Mouse (Mus musculus): ENCODE data around the gene Trir. TPM values are rescaled to one million over a fixed set of nuclear protein-coding genes. Genes with fewer than 3 reads are reported as not detected.

Gene Trir
- total RNA-seq (2021) (100 to 1,000 TPM; 160 to 184 TPM), polyA plus RNA-seq (2012; rRNA removed) (64.2 and 67.6 TPM in 2 replicates)
- long read RNA-seq, transcript Trir-201 (3 exons, 902 nt), result major isoform, 83 of 88 reads
- long read RNA-seq, partial matches to known transcripts, result 4 of 88 reads
- long read RNA-seq, other reads (novel, unspliced or antisense), result 1 of 88 reads

GRCm38 (mm10) chr8:85026670-85027515 is at the start of gene Trir:
Gene Trir (plus strand): TSS chr8:85026823.
- peak; percentile 98 for DNase-seq

- peak; percentile 86 for DNase-seq
Observed at GRCm38 (mm10) chr8:84977435-84978247, 49.0 kb upstream of the Trir start.

- peak; percentile 99 for DNase-seq
Observed at GRCm38 (mm10) chr8:84978248-84978940, 48.2 kb upstream of the Trir start, which contains the start of gene Junb. Gene Junb (minus strand): TSS chr8:84978718.

GRCm38 (mm10) chr8:84979599-84980421 is 46.8 kb upstream of the Trir start:
- DNase-seq, result peak; percentile 97

DNA sequence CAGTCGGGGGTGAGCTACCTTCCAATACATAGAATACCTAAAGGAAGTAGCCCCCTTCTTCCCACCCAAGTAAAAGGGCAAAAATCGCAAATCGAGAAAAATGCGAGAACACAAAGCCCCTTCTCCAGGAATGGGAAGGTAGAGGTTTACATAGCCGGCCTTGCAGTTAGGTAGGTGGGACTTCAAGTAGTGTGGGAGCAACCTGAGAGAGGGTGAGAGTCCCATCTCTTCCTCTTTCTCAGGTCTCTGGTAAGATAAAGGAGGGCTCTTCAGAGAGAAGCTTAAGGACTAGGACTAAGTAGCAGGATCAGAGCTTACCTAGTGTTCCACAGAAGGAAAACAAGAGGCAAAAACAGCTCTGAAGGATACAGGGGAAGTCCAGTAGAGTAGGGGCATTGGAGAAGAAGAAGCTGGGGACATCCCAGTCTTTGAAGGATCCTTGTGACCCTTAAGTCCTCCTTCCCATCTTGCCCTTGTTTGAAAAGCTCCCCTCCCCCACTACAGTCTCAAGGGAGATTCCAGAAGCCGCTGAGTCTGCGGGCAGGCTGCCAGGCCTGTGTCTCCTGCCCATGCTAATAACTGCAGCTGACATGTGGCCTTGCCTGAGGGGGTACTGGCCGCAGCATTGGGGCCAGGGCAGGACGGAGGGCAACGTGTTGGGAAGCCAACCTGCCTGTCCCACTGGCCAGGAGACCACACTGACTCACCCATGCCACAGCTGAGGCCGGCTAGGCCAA is 45.8 kb upstream of the Trir start:
- DNase-seq, result peak; percentile 90

DNA sequence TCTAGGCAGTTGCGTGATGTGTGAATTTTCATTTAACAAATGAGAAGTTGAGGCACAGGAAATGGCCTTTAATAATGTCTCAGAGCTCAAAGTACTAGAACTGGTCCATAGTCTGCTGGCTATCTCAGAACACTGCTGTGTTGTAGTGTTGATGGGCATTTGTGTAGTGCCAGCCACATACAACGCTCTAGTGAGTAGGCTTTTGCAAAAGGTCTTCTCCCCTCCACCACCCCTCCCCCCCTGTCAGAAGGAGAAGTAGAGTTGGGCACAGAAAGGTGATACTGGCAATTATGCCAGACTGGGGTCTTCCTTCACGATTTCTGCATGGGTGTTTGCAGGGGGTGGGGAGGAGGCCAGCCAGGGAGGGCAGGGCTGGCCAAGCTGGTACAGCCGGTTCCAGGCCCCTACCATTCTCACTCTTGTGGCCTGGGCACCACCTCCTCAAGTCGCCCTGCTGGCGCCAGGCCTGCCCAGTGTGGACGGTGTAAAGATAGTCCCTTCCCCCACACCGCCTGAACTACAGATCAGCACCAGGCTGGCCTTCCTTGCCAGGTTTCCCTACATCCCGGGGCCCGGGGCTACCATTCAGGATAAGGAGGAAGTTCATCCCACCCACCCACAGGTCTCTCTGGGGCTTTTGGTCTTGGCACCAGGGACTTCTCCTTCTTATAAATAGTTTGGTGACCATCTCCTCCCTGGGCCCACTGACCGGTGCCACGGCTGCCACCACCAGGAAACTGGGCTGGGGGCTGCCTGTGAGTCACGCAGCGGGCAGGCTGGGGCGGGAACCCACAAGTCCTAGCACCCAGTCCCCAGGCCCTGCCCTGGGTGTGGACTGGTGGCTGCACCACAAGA is 44.8 kb upstream of the Trir start:
- DNase-seq, result no peak

GRCm38 (mm10) chr8:84982499-84983011 is 44.1 kb upstream of the Trir start:
- no peak for DNase-seq

DNA sequence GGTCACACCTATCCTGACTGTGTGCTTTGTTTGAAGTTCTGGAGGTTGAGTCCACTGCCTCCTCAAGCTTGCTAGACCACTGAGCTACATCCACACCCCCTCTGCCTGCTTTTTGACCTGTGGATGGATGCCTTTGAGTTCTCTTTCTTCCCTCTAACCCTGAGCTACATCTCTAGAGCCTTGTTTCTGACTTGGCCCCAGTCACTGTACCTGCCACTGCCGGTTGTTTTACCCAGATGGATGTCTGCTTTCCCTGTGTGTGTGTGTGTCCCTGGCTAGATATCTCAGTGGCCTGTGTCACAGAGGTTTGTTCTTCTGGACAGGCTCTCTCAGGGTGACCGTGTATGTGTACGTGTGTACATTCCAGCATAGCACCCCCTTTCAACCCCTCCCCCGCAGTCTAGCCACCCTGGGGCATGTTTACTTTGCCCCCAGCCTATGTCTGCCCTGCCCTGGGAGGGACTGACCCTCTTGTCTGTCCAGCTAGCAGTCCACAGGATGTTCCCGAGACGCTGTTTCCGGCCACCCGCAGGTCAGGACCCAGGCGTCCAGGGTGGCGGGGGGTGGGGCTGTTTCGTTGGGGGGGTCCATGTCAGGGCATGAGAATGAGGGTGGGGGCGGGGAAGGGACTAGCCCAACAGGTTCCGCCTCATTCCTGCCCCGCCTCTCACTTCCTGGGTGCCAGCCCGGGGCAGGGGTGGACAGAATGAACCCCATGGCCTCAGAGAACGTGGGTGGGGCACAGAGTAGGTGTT is 42.2 kb upstream of the Trir start:
- peak; percentile 65 for DNase-seq

GRCm38 (mm10) chr8:84985049-84985683 is 41.5 kb upstream of the Trir start:
- no peak for DNase-seq

DNA sequence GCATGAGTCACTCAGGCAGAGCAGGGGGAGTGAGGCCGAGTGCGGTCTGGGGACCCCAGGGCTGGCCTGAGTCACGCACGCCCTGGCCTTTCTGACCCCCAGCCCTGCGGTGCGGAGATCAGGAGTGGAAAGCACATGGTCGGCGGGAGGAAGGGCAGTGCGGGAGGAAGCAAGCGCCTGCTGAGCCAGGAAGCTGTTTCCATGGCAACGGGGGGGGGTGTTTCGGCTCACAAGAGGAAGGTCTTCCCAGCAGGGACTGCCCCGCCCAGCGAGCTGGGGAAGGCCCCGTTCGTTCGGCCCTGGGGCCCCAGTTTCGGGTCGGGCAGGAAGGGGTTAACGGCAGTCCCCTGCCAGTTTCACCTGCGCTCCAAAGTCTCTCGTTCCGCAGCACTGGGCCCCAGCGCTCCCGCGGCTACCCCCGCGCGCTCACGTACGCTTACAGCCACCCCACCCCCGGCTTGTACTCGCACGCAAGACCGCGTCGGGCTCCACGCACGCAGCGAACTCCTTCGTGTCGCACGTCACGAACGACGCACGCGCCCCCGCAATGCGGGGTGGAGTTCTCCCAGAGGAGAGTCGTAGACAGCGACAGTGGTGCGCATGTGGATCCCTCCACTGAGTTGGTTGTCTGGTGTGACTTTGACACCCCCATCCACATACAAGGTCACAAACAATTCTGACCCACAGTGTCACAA is 40.8 kb upstream of the Trir start:
- peak; percentile 94 for DNase-seq

DNA sequence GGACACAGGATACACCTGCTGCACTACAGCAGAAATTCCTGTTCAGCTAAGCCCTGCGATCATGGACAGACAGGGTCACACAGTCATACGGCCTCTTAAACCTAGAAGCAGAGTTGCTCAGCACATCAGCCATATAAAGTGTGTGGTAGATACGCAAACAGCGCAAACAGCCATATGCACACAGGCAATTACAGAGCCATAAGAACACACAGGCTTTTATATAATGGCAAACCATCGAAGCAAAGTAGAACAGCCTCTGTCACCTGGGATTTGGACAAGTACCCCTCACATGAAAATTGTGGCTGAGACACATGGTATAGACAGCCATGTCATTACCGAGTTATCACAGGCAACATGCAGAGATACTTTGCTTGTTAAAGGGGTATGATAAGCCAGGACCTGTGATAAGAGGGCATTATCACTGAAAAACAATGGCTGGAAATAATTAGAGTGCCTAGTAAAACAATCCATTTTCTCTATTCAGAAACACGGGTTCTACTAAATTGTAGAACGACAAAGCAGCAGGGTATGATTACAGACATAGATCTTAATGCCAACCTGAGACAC is 40.2 kb upstream of the Trir start:
- no peak for DNase-seq

DNA sequence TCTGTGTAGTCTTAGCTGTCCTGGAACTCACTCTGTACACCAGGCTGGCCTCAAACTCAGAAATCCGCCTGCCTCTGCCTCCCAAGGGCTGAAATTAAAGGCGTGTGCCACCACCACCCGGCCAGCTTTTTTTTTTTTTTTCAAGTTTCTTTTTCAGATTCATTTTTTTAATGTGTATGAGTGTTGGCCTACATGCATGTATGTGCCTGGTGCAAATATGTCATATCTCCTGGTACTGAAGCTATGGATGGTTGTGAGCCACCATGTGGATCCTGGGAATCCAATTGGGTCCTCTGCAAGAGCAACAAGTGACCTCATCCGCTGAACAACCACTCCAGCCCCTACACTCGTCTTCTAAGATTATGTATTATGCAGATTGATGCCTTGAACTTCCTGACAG is 39.2 kb upstream of the Trir start:
- no peak for DNase-seq

DNA sequence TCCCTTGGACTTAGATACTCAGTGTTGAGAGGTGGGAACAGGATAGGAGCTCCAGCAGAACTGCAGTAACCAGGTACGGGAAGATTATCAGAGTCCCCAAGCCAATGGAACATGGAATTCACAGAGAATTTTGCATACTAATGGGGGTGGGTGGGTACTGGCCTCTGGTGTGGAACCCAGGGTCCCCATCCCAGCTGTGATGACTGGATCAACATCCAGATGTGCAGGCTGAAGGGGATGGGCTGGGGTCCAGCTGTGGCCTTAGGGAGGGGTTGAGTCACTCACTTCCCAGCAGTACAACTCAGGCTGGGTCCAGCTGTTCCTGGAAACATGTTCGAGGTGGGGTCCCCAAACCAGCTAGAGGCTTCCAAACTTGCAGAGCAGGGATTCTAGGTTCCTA is 38.7 kb upstream of the Trir start:
- no peak for DNase-seq

GRCm38 (mm10) chr8:84989311-84989731 is 37.3 kb upstream of the Trir start:
- DNase-seq, result peak; percentile 58

DNA sequence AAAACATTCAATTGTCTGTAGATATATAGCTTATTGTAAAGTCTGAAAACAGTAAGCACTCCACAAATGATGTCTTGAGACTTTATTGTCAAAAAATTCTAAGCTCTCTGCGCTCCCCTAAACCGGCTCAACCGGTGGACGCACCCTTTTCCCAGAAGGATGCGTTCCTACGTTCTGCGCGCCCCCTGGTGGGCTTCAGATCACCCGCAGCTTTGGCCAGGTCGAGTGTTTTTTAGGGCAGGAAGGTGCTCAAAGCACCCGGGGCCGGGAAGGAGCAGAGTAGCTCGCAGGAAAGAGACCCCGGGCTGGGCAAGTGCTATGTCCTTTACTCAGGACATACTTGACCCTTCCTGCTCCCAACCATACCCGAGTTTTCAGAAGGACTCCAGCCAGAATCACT is 36.8 kb upstream of the Trir start:
- peak; percentile 94 for DNase-seq

GRCm38 (mm10) chr8:84990349-84990748 is 36.3 kb upstream of the Trir start, which contains the start of gene Hook2:
Gene Hook2 (plus strand): TSS chr8:84990603.
- peak; percentile 97 for DNase-seq

DNA sequence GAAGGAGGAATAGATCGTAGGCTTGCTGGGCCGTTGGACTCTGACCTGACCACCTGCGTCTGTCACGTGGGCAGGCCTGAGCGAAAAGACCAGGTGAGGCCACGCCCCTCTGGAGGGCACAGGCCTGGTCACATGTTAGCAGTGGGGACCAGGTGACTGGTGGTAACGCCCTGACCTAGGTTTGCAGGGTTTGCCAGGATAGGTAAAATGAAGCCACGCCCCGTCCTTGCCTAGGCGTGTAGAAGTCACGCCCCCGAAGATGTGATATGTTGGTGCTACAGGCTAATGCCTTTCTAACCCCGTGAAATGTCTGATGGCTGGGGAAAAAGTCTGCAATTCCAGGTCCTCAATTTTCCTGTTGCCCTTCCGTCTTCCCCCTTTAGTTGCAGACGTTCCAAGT is 35.8 kb upstream of the Trir start:
- DNase-seq, result no peak

Measured in adrenal gland, adult 2 months (tissue).